Mouse (Mus musculus): Measurements from ENCODE around the gene Abr.

GRCm38 (mm10) chr11:76657450-76657970, 35.4 kb upstream of the Abr start:
- TF ChIP-seq CTCF (IDR thresholded peaks at IDR 0.05; ENCODE audit: borderline replicate concordance, extremely low read depth, insufficient read depth, insufficient read length), result no peak
- no peak for TF ChIP-seq POLR2A (IDR thresholded peaks at IDR 0.05; ENCODE audit: borderline replicate concordance, extremely low read depth, insufficient read depth, insufficient read length, poor library complexity, severe bottlenecking)

All from brain, embryonic 14.5 days (tissue).